Mouse (Mus musculus): Measurements from ENCODE around the gene Cpm. TPM values are rescaled to one million over a fixed set of nuclear protein-coding genes. Genes with fewer than 3 reads are reported as not detected.
"Not testable (repeated sequence)": the region's sequence is repeated elsewhere in the genome, so short reads cannot be mapped to it uniquely, and the experiment has no call there.

The Cpm gene
- polyA plus RNA-seq, 1 experiment from 2014 or later = 57.7 TPM

DNA sequence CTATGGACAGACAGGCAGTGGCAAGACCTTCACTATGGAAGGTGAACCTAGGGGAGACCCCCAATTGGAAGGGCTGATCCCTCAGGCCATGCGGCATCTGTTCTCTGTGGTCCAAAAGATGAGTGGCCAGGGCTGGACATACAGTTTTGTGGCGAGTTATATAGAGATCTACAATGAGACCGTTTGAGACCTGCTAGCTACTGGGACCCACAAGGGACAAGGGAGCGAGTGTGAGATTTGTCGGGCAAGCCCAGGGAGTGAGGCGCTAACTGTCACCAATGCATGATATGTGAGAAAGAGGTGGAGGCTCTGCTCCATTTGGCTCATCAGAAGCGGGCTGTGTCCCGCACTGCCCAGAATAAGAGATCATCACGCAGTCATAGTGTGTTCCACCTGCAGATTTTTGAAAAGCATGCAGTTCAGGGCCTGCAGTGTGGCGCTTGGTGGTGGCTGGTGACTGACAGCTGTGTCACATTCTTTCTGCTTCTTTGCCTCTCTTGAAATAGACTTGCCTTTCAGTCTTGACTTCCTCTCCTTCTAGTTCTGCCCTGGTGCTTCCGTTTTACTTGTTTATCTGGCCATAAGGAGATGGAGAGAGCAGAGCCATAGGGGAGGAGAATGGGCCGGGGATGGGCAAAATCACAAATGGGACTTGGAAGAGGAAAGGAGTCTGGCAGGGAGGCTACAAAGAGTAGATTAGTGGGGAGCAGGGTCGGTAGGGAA lies 33.7 kb upstream of the Cpm start:
- no peaks in the 10 kb centered on the region for H3K9me3 ChIP-seq
- no peak overlapping the region for H3K27ac ChIP-seq
- no peaks in the 10 kb centered on the region for H3K27me3 ChIP-seq (replicated peaks)
- no peak overlapping the region for H3K4me3 ChIP-seq (replicated peaks)
- no peak overlapping the region for H3K9ac ChIP-seq
- H3K36me3 ChIP-seq = no peaks in the 10 kb centered on the region
- no peaks in the 10 kb centered on the region for H3K4me1 ChIP-seq
- H3K4me2 ChIP-seq = no peak overlapping the region
- no peak for ATAC-seq (ENCODE audit: insufficient read depth, low FRiP score, low read depth)
- WGBS = 76% methylated on average over 13 of the region's 13 CpGs

DNA sequence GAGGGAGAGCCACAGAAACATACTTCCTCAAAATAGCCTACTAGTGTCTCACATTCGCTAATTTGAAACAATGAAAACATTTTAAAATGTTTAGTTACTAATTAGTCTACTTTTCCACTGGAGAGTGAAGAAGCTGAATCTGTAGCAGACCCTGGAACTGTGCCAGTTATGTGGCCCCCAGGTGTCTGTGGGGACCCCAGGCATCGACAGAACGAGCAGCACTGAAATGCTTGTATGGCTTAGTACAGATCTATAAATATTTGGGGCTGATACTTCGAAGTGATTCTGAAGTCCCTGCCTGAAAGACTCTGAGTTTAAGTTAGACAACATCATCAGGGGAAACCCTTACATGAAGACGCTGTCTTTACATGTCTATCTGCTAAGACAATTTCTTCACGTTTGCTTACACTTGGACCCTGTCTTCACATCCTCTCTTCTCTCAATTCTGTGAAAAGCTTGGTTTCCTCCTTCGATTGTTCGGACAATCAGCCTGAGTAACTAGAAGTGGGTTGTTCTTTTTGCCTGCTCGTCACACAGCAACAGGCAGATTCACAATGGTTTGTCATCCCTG lies 33.0 kb upstream of the Cpm start:
- Histone ChIP-seq H3K4me2 (no peak overlapping the region), H3K27me3 (replicated peaks) (no peaks in the 10 kb centered on the region), H3K9ac (no peak overlapping the region), H3K36me3 (no peaks in the 10 kb centered on the region), H3K4me1 (no peaks in the 10 kb centered on the region), H3K27ac (no peak overlapping the region), H3K9me3 (no peaks in the 10 kb centered on the region), H3K4me3 (replicated peaks) (no peak overlapping the region)
- no peak for ATAC-seq (ENCODE audit: insufficient read depth, low FRiP score, low read depth)
- WGBS = 67% methylated on average over 9 of the region's 9 CpGs

DNA sequence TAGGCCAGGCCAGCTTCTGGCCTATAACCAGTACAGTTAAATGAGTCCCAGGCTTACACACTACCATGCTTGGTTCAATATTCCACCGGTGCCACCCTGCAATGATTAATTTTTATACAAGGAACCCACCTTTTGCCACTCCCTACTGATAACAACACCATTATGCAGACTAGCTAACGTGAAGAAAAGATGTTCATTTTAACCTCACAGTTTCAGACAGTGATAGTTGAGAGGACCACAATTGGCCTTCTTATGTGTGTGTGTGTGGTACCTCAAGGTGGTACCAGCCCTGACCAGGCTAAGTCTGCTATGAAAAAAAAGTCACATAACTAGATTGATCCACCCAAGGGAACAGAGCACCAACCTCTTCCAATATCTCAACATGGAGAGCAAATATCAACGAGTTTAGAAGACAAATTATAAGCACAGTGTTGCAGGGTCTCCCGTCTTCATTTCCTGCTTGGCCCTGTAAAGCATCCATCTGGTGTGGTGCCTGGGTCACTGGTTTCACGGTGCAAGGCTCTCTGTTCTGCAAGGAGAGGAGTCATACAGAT lies 32.5 kb upstream of the Cpm start:
- no peak overlapping the region for H3K9ac ChIP-seq
- WGBS = 42% methylated on average over 5 of the region's 5 CpGs
- H3K4me1 ChIP-seq = no peaks in the 10 kb centered on the region
- no peaks in the 10 kb centered on the region for H3K27me3 ChIP-seq (replicated peaks)
- no peak overlapping the region for H3K27ac ChIP-seq
- no peaks in the 10 kb centered on the region for H3K36me3 ChIP-seq
- no peak overlapping the region for H3K4me3 ChIP-seq (replicated peaks)
- no peak for ATAC-seq (ENCODE audit: insufficient read depth, low FRiP score, low read depth)
- no peak overlapping the region for H3K4me2 ChIP-seq
- no peaks in the 10 kb centered on the region for H3K9me3 ChIP-seq

DNA sequence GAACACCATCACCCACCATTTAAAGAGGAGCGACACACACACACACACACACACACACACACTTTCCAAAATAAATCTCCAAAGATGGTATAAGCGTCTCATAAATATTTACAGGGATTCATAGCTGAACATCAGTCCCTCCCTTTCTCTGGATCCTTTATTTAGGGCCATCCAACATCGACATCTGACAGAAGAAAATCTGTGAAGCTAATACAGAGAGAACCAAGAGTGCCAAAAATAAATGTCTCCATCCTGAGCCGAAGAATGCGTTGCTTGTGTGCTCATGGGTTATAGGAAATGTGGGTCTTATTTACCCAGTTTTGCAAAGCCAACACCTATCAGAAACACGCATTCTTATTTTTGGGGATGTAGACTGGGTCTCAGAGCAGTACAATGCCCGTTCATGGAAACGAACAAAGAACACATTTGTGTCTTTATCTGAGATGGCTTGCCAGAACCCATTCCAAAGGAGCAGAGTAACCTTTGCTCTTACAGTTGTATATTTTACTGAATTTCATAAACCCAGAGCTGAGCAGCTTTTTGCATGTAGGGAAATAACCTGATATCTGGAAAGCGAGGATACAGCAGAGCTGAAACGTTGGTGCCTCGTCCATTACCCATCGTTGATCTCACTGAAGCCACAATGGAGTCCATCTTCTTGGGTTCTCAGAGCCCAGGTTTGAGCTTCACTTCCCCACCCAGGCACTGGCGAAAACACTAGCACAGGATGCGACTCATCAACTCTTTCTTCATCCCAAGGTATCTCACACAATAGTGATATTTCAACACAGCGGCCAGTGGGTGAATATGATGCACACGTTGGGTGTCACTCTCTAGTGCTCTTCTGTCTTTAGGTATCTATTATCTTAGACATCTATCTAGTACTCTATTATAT lies 31.7 kb upstream of the Cpm start:
- not testable (repeated sequence) for H3K36me3 ChIP-seq; ATAC-seq (ENCODE audit: insufficient read depth, low FRiP score, low read depth); H3K9me3 ChIP-seq; H3K4me1 ChIP-seq; H3K4me2 ChIP-seq; H3K27me3 ChIP-seq (replicated peaks); H3K4me3 ChIP-seq (replicated peaks); H3K27ac ChIP-seq; H3K9ac ChIP-seq
- WGBS = 84% methylated on average over 16 of the region's 16 CpGs

DNA sequence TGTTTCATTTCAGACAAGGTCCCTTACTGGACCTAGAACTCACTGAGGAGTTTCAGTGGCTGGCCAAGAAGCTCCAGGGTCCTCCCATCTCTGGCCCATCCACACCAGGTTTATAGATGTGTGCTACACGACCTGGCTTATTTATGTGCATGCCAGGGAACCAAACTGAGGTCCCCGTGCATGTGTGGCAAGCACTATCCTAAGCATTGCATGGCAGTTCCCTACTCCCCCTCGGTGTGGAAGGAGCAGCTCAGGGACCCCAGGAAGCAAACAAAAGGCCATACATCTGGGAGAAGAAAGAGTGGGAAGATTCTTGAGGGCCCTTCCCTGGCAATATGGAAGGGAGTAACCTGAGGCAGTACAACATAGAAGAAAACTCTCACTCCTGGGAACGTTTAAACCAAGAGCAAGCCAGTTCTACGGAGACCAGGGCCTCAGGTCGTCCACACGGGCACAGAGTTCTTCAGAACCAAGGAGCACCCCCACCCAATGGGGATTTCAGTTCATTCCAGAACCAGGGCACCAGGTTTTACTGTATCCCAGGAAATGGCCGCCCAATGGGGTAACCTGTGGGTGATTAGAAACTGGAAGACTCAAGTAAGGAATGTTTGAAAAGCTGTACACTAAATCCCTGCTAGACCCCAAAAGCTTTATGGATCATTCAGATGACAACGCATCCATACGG lies 30.9 kb upstream of the Cpm start:
- Histone ChIP-seq H3K4me2 (no peak overlapping the region), H3K4me3 (replicated peaks) (no peak overlapping the region), H3K27me3 (replicated peaks) (no peaks in the 10 kb centered on the region), H3K4me1 (no peaks in the 10 kb centered on the region), H3K36me3 (no peaks in the 10 kb centered on the region), H3K9ac (no peak overlapping the region), H3K9me3 (no peaks in the 10 kb centered on the region), H3K27ac (no peak overlapping the region)
- 82% methylated on average over 10 of the region's 10 CpGs for WGBS
- no peak for ATAC-seq (ENCODE audit: insufficient read depth, low FRiP score, low read depth)

DNA sequence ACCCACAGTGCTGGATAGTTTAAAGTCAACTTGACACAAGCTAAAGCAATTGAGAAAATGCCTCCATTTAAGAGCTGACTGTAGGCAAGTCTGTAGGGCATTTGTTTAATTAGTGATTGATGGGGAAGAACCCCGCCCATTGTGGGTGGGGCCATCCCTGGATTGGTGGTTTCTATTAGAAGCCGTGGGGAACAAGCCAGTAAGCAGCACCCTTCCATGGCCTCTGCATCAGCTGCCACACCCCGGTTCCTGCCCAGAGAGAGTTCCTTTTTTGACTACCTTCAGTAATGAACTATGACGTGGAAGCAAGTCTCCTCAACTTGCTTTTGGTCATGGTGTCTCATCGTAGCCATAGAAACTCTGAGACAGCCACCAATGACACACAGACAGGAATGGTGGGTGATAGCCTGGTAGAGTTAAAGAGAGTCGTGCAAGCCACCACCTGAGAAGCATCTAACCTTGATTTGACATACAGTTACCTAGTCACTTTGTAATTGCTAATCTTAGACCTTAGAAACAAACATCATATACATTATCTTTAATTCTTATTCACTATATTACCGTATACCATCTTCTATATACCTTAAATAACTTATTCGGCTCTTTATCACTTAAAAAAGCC lies 30.2 kb upstream of the Cpm start:
- H3K4me3 ChIP-seq (replicated peaks); H3K4me2 ChIP-seq; H3K36me3 ChIP-seq; H3K4me1 ChIP-seq; ATAC-seq (ENCODE audit: insufficient read depth, low FRiP score, low read depth); H3K9ac ChIP-seq; H3K27me3 ChIP-seq (replicated peaks); H3K9me3 ChIP-seq; H3K27ac ChIP-seq: not testable (repeated sequence)
- 89% methylated on average over 8 of the region's 8 CpGs for WGBS

DNA sequence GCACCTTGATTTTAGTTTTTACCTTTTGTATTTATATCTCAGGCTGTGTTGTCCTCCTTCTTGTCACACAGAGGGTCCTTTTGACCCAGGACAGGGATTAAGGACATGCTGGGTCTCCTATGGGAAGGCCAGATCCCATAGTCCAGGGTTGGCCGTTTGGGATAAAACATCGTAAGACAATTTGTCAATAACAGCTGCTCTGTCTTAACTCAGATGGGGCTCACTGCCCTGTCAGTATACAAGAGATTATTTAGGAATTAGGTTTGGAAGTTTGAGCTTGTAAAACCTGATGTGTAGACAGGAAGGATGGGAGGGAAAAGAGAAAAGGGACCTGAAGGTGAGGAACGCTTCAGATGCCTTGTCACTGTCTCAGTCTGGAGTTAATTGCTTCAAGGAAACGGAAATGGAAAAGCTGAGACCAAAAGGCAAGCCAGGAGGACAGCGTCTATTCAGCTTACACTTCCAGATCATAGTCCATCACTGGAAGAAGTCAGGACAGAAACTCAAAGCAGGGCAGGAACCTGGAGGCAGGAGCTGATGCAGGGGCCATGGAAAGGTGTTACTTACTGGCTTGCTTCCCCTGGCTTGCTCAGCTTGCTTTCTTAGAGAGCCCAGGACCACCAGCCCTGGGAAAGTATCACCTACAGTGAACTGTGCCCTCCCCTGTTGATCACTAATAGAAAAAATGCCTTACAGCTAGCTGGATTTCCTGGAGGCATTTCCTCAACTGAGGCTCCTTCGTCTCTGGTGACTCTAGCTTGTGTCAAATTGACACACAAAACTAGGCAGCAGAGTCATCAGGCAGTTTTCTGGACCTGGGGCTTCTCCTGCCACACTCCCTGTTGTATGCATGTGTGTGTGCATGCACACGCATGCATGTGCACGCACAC lies 27.9 kb upstream of the Cpm start:
- Histone ChIP-seq H3K36me3 (no peaks in the 10 kb centered on the region), H3K9ac (no peak overlapping the region), H3K27me3 (replicated peaks) (no peaks in the 10 kb centered on the region), H3K4me3 (replicated peaks) (no peak overlapping the region), H3K9me3 (no peaks in the 10 kb centered on the region), H3K27ac (no peak overlapping the region), H3K4me2 (no peak overlapping the region), H3K4me1 (no peaks in the 10 kb centered on the region)
- 56% methylated on average over 8 of the region's 8 CpGs for WGBS
- ATAC-seq (ENCODE audit: insufficient read depth, low FRiP score, low read depth) = no peak

DNA sequence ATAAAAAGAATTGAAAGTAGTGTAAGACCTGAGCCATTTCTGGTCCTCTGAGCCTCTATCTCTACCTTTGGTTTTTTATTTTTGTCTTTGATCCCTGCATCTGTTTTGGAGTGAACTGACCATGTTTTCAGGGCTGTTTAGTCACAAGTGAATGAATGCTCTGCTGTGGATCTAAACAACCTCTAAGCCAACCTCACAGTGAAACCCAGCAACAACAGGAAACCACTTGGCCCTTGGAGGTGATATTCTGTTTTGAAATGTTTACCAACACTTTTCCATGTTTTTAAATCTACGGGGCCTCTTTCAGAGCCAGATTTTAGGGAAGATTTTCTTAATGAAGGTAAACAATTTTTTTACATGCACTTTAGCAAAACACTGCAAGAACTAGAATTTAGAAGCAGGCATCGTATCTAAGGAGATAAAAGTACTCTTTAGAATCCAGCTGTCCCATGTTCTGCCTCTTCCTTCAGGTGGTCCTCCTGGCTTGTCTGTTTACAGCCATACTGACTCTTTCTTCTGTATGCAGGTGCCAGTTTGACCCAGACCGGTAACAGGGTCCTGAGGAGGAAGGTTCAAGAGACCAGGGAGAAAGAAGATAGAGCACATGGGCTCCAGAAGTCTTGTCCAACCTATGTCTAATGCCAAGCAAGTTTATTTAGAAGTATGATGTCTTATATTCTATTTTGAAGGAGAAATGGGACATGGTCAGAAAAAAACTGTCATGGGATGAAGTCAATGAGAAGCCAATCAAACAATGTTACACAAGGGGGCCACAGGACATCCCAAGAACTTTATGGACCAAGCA lies 26.8 kb upstream of the Cpm start:
- H3K36me3 ChIP-seq = no peaks in the 10 kb centered on the region
- no peaks in the 10 kb centered on the region for H3K4me1 ChIP-seq
- H3K9me3 ChIP-seq = no peaks in the 10 kb centered on the region
- no peak overlapping the region for H3K4me2 ChIP-seq
- H3K9ac ChIP-seq = no peak overlapping the region
- no peak overlapping the region for H3K4me3 ChIP-seq (replicated peaks)
- 81% methylated on average over 3 of the region's 3 CpGs for WGBS
- ATAC-seq (ENCODE audit: insufficient read depth, low FRiP score, low read depth) = no peak
- H3K27me3 ChIP-seq (replicated peaks) = no peaks in the 10 kb centered on the region
- no peak overlapping the region for H3K27ac ChIP-seq

DNA sequence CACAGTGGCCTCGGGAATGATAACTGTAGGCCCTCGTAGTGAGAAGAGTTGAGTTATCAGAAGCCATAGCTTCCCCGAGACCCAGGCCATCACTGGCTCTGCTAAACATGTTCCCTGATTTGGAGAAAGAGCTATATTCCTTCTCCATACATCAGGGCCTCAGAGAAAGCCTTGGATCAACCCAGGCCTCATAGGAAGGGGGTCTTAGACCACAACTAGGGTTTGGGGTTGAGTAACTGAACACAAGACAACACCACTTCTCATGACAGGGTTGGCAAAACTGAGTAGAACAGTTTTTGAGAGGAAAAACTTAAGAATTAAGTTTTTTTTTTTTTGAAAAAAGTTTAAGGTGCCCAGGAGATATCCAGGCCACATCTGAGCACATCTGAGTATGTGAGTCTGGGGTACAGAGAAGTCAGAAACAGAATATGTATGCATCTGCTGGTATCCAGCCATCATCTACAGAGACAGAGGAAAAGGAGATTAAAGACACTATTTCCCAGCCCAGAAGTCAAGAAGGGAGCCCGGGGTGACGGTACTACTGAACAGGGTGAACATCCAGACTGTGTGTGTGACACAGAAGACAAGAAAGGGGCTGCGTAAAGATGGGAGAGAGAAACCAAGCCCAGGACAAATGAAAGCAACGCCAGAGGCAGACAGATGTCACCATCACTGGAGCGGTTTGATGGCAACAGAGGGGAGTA lies 26.0 kb upstream of the Cpm start:
- no peaks in the 10 kb centered on the region for H3K9me3 ChIP-seq
- H3K36me3 ChIP-seq = no peaks in the 10 kb centered on the region
- no peak overlapping the region for H3K27ac ChIP-seq
- H3K4me2 ChIP-seq = no peak overlapping the region
- no peak overlapping the region for H3K9ac ChIP-seq
- no peak for ATAC-seq (ENCODE audit: insufficient read depth, low FRiP score, low read depth)
- WGBS = 89% methylated on average over 8 of the region's 8 CpGs
- H3K27me3 ChIP-seq (replicated peaks) = no peaks in the 10 kb centered on the region
- no peak overlapping the region for H3K4me3 ChIP-seq (replicated peaks)
- H3K4me1 ChIP-seq = no peaks in the 10 kb centered on the region

Data from stomach, embryonic 15.5 days (tissue).